Mouse (Mus musculus) lung, adult 2 months (tissue): ENCODE measurements around the gene Ergic3.

Experiments used
- CTCF ChIP-seq: fragments of 200-500 bp; IDR thresholded peaks from 2 replicates; pipeline ENCODE4 v1.5.1; 2011; ENCODE audit warnings: mild to moderate bottlenecking, low read length, control low read depth; ENCODE audit not compliant: insufficient read depth
- POLR2A ChIP-seq: fragments of 200-500 bp; IDR thresholded peaks from 2 replicates; pipeline ENCODE4 v1.6.1; 2011; ENCODE audit warnings: low read depth, mild to moderate bottlenecking, control low read depth, low read length, borderline replicate concordance; ENCODE audit errors: extremely low read depth

DNA sequence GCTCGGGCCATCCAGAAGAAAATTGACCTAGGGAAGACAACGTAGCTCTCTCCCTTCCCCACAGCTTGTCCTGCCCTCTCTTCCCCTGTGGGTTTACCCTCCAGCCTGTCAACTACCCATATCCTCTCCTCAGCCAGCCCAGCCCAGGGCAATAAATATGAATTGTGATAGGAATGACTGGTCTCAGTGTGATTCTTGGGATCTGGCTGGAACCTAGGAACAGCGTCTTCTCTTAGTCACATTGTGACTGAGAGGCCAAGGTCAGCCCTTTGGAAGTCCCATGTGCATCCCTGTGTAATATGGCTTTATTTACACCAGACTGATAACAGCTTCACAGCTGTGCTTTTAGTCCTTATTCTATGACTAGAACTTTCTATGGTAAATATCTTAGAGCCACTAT lies 10.3 kb downstream of the Ergic3 start:
- TF ChIP-seq CTCF (no peak), POLR2A (no peak)
